Mouse (Mus musculus): ENCODE measurements around the gene Stk24. TPM values are rescaled to one million over a fixed set of nuclear protein-coding genes. Genes with fewer than 3 reads are reported as not detected.

Gene Stk24
- total RNA-seq, 2 experiments from 2014 or later, result 70.6 to 141 TPM

DNA sequence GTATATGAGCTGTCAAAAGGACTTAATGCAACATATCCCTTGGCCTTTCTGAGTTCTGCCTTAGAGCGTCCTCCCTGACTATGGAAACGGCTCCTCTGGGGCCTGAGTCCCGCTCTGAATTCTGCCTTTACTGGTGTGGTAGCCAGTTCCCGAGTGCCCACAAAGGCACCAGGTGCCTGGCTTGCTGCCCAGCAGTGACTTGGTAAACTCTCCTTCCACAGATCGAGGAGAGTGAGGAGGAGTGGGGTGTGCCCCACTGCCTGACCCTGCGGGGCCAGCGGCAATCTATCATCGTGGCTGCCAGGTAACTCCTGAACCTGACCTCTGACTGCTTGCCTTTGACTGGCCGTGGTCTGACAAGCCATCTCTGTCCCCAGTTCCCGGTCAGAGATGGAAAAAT is 103.8 kb downstream of the Stk24 start:
- no peak for ATAC-seq (replicated peaks; ENCODE audit: poor library complexity, severe bottlenecking)

DNA sequence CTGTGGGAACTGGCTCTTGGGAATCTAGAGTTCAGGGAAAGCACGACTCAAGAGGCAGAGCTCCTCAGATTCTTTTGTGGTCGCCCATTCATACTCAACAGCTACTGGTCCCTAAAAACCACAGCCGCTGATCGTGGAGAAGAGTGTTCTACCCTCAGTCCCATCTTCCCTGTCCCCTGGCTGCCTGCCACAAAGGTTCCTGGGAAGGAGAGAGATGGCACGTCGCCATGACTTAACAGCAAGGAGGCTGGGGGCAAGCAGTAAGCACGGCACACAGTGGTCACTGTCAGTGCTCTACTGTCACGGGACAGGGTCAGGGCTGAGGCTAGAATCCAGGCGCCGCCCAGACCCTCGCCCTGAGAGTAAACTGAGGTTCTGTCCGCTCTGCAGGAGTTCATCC is 104.8 kb downstream of the Stk24 start:
- ATAC-seq (replicated peaks; ENCODE audit: poor library complexity, severe bottlenecking), result no peak

DNA sequence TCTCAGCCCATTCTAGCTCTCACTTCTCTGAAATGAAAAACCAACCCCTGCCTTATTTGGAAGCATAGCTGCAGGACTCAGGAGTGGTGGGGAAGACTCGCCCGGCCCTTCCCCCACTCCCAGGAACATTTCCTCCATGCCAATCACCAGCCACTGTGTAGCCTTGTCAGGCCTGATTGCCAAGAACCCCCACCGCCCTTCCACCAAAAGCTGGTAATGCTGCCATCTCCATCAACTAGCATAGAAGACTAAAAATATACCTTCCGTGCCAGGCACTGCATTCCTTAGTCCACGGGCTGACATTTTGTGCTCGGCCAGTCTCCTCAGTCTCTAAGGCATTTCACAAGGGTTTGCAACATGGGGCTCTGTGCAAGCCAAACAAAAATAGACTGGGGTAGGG is 109.3 kb downstream of the Stk24 start:
- peak; percentile 6; the same call in 1 of the 2 replicates for ATAC-seq (replicated peaks; ENCODE audit: poor library complexity, severe bottlenecking)

DNA sequence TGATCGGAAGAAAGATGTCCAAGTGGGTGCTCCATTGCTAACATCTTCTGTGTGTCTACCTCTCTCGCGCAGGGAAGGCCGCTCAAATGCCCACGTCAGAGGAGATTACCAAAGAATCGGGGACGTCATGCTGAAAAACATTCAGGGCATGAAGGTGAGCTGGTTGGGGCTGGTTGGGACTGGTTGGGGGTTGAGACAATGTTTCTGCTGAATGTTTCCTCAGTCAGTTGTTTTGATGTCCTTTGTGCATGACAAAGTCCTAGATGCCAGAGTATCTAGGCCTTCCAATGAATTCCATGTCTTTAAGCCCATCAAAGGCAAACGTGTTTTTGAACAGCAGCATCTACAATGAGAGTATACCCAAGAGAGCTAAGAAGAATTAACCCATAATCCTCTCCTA is 112.0 kb downstream of the Stk24 start:
- no peak for ATAC-seq (replicated peaks; ENCODE audit: poor library complexity, severe bottlenecking)

DNA sequence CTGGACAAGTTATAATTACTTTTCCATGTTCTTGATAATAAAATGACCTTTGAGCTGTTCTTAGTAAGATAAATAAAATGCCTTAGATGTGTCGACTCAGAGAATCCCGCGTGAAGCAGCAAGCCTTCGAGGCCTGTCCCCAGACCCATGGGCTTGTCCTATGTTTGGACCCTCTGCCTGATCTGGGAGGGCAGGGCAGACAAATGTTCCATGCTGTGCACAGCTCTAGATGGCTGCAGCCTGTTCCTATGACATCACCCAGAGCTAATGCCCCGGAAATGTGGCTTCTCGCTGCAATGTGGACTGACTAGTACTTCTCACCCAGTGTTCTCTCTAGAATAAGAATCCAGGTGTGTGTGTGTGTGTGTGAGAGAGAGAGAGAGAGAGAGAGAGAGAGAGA is 115.4 kb downstream of the Stk24 start:
- no peak for ATAC-seq (replicated peaks; ENCODE audit: poor library complexity, severe bottlenecking)

DNA sequence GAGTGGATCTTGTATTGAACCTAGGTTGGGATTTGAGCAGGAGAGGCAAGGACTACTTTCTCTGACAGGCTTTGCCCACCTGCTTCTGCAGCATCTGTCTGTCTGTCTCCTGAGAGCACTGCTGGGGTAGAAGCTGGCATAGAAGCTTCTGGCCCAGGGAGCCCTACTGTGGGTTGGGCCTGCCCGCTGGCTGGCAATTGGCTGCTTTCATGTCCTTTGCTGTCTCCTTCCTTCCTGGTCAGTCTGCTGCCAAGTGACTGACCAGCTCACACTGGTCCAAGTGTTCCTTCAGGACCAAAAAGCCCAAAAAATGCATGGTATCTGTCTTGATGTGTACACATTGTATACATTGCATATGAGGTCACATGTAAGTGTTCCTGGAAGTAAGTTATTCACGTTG is 115.9 kb downstream of the Stk24 start:
- ATAC-seq (replicated peaks; ENCODE audit: poor library complexity, severe bottlenecking), result no peak

DNA sequence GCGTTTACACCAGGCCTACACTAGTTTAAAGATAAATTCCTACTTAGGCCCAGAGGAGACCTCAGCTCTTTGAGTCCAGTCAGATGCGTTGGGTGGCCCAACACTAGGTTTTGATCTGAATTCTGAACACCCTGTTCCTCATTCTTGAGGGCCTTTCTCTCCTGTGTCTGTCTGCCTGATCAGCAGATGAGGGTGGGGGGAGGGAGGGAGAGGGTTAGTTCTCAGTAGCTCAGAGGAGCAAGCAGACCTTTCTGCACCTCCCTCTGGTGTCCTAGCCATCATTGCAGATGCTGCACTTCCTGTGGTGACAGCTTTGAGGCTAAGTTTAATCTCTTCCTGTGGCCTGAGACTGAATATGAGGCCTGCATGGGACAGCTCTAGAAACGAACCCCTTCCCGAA is 117.2 kb downstream of the Stk24 start:
- ATAC-seq (replicated peaks; ENCODE audit: poor library complexity, severe bottlenecking), result peak; percentile 53

DNA sequence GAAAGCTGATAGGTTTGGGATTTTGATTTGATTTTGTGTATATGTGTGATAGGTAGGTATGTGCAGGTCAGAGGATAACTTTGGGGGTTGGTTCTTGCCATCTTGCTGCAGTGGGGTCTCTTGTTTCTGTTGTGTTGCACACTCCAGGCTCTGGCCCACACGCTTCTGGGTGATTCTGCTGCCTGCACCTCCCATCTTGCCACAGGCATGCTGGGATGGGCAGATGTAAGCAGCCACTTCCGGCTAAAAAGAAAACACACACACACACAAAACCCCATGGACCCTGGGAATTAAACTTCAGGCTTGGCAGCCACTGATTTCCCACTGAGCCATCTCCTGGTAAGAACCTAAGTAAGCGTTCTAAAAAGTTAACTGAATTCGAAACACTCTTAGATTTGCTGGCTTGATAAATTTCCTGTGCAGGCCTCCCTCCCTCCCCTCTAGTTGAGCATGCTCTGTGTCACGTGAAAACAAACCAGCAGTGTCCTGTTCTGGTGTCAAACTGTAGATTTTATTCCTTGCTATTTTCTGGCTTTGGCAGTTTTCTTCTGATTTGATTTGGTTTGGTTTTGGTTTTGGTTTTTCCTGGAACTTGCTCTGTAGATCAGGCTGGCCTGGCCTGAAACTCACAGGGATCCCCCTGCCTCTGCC is 118.5 kb downstream of the Stk24 start:
- ATAC-seq (replicated peaks; ENCODE audit: poor library complexity, severe bottlenecking), result no peak

DNA sequence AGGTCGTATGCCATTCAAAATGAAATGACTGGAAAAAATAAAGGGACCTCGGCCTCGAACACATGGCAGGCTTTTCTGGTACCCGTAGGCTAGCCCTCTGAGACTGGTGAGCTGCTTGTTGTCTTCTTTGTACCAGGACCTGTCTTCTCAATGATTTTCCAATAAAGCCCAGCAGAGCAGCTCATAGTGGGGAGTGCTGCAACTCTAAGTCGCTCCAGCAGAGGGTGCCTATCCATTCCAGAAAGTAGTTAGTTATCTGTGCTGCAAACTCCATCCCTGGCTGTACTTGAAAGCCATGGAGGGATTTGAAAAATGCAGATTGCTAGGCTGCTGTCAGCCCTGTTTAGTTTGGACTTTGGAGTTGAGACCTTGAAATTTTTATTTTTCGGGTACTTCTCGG is 120.0 kb downstream of the Stk24 start:
- ATAC-seq (replicated peaks; ENCODE audit: poor library complexity, severe bottlenecking), result 0 out of 2 replicates have a peak, but pooled peaks have one; percentile 17

DNA sequence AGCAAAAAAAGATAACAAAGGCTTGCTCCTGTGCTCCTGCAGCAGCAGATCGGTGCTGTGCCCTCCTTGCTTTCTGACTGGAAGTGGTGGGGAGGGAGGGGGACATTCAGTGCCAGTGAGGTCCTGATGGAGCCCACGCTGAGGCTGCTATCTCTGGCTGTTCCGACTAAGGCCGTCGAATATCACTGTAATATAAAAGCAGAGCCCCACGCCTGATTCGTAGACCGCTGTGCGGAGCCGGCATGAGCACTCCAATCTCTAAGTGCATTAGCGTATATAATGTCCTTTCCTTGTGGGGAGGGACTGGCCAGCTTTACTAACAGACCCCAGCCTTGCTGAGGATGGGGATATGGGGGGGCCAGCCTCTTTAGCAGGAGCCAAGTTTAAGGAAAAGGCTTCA is 120.5 kb downstream of the Stk24 start:
- ATAC-seq (replicated peaks; ENCODE audit: poor library complexity, severe bottlenecking), result no peak

DNA sequence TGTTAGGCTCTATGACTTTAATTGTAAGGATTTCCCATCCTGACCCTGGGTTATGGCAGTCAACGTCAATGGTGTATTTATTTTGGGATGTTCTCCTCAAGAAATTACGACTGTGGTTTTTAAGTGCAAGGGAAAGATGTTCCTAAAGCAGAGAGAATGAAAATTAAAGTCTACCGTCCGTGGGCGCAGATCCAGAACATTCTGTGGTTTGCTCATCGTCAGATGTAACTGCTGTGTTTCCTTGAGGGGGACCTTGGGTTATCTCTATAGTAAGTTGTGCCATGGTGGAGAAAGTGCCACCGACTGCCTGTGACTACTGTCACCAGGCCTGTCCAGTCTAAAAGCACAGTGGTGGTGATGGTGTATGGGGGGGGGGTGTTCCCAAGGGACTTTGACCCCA is 122.9 kb downstream of the Stk24 start:
- ATAC-seq (replicated peaks; ENCODE audit: poor library complexity, severe bottlenecking), result no peak

DNA sequence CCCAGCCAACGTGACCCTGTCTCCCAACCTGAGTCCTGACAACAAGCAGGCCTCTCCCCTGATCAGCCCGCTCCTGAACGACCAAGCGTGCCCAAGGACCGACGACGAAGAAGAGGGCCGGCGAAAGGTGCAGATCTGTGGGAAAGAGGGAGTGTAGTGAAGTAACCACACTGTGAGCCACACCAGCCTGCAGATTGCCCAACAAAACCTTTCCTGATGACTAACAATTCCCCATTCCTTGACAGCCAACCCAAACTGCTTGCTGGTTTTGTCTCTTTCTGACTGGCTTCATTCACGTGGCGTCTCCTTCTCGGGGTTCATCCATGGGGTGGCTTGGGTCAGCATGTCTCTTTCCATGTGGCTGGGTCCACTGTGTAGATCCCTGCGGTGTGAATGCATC is 124.3 kb downstream of the Stk24 start:
- peak; percentile 57 for ATAC-seq (replicated peaks; ENCODE audit: poor library complexity, severe bottlenecking)

DNA sequence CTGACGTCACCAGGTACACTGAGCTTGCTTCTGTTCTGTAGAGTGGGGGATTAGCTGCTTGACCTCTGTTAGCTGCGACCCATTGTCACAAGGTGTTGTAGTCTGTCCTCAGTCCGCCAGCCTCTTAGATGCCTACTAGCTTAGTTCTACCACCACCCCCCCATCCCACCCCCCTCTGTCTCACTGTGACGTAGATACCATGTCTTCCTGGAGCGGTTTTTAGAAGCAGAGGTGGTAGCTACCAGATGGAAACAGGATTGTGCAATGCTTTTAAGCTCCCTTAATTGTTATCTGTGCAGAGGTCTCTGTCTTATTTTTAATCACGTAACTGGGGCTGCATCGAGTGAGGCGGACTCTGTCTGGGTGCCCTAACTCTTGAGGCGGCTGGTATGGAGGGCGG is 124.9 kb downstream of the Stk24 start:
- ATAC-seq (replicated peaks; ENCODE audit: poor library complexity, severe bottlenecking), result peak; percentile 23

DNA sequence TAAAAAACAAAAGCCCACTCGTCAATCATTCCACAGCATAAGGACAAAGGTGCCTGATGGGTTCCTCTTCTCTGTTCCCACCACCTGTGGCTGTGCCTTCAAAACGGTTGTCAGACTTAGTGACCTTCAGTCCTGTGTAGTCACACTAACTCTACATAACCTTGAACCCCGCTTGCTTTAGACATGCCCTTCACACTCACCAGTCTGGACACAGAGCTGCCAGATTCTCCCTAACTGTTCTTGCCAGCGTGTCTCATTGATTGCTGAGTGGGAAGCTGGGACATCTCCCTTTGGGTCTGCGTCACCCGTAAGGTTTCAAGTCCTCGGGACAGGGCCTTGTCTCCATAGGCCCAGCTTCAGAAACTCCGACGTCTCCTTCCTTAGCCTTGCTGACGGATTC is 127.3 kb downstream of the Stk24 start:
- ATAC-seq (replicated peaks; ENCODE audit: poor library complexity, severe bottlenecking), result no peak

DNA sequence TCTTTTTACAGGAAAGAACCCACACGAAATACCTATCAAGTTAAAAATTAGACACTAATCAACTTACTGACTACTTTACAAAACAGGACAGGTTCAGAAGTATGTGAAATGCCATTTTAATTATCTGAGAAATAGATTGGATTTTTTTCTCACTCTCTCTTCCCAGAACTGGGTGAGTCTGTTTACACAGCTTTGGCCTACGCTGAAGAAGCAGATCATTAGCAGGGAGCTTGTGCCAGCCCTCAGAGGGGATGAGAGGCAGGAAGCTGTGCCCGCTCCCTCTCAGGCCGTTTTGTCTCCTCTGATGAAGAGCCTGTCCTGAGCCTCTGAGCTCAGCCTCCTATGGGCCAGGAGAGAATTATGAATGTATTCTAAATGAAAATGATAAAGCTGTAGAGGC is 128.1 kb downstream of the Stk24 start:
- ATAC-seq (replicated peaks; ENCODE audit: poor library complexity, severe bottlenecking), result no peak

DNA sequence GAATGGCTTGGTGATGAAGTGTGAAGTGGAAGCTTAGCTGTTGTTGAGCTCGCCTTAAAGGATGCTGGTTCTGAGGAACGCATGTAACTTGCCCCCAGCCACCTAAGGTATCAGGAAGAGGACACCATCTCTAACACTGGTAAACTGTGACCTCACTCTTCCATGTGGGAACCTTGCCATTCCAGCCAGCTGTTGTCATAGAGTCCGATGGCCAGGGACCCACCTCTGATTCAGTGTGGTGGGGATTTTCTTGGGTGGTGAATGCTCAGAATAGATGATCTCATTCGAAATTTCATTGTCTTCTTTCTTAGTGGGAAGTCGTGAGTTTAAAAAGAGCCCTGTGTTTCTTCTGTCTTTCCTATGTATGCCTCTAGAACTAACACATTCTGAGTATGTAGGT is 128.7 kb downstream of the Stk24 start:
- ATAC-seq (replicated peaks; ENCODE audit: poor library complexity, severe bottlenecking), result no peak

DNA sequence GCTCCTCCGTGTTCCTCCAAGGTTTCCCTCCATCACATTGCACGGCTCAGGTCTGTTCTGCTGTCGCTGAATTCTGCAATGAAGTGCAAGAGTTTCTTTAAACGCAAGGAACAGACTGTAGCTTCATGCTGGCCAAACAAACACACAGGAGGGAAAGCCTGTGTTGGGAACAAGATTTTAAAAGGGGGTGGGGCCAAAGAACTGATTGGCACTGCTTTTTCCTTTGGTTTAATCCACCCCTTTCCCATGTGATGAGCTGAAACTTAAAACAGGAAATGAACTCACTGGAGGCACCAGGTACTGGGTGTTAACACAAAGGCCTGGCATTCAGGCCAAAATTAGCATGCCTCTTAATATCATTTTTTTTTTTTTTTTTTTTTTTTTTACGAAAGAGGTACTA is 131.5 kb downstream of the Stk24 start:
- no peak for ATAC-seq (replicated peaks; ENCODE audit: poor library complexity, severe bottlenecking)

DNA sequence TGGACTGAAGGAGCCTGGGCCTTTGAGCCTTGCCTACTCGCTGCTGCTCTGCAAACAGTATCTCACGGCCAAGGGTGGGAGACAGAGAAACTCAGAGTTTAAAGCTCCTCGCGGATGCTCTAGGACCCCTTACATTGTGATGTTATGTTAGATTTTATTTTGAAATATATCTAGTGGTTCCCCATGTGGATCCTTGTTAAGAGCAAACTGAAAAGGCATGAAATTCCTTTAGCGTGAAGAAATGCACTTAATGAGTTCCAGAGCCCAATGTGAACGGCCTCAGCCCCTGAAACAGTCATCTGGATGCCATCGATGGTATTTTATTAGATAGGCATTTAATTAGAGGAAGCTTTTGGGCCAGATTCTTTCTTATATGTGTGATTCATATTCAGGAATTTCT is 132.5 kb downstream of the Stk24 start:
- no peak for ATAC-seq (replicated peaks; ENCODE audit: poor library complexity, severe bottlenecking)

DNA sequence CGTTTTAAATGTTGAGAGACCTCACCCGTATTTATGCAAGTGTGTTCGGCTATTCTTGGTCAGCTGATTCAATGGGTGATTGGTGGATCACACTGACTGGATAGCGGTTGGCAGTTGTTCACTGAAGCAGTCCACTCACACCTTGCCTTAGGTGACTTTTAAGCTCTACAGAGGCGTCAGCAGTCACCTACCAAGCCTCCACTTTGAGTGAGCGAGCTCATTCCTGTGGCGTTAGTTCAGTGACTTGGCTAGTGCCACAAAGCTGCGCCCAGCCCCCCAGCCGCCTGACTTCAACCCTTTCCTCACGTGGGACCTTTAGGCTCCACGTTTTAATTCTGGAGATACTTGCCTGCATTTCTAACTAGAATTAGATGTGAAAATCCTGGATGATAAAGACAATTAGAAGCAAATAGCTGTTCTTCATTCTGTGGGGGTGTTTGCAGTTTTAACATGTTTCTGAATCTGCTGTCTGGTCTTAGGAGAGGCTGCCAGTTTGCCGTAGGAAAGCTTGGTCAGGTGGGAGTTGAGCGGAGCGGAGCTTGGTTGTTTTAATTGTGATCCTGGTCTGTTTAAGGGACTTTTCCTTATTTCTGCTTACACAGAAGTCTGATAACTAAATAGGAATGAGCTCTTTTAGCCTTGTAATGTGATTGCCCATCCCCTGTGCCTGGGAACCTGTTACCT is 133.6 kb downstream of the Stk24 start:
- no peak for ATAC-seq (replicated peaks; ENCODE audit: poor library complexity, severe bottlenecking)

DNA sequence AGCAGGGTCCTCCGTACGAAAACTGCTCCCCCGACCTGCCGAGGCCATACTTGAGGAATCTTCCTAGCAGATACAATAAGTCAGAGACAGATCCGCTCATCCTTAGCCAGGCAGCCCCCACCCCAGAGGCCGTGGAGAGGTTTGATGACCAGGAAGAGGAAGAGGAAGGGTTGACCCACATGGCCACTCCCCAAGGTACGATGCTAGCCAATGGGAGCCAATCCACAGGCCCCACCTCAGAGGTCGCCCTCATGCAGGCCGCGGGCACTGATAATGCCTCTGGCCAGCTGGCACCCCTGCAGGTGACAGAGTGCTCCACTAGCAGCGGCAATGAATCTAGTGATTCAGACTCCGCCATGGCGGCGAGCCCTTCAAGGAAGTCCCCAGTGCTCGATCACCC is 135.7 kb downstream of the Stk24 start:
- ATAC-seq (replicated peaks; ENCODE audit: poor library complexity, severe bottlenecking), result 0 out of 2 replicates have a peak, but pooled peaks have one; percentile 9

DNA sequence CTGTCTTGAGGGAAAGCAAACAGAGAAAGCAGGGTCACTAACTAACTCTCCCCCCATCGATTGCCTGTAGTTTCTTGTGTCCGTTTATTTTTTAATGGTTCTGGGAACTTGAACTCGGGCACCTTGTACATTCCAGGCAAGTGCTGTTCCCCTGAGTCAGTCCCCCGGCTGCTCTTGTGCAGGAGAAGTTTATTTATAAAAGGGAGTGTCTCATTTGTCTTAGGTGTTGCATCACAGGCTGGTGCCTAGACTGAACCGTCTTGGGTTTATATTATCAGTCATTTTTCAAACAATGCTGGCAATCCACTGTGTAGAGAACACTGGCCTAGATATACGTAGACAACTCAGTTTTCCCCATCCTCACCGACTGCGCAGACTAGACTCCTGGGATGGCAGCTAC is 140.4 kb downstream of the Stk24 start:
- ATAC-seq (replicated peaks; ENCODE audit: poor library complexity, severe bottlenecking), result no peak

DNA sequence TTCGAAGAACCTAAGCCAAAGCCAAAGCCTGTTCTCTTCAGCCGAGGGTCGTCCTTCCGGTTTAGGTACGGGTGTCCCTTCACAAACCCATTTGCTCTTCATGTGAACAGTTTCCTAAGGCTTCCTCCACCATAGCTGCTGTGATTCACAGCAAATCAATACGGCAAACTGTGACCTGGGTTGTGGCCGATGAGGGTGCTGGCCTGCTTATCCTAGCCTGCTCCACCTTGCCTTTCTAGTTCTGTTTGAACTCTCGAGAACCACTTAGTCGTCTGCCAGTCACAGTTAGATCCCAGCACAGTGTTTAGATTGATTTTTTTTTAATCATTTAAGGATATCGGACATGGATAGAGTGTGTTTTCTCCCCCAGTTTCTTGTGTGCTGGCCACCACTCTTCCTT is 141.1 kb downstream of the Stk24 start:
- ATAC-seq (replicated peaks; ENCODE audit: poor library complexity, severe bottlenecking), result no peak

All from granulocyte monocyte progenitor cell, adult 5-6 weeks (primary cell).